Mouse (Mus musculus) brain, embryonic 14.5 days (tissue): ENCODE measurements around the gene Unc5cl.
A peak's percentile ranks its signal among the peaks of the same experiment; 100 is the strongest.

Source experiments
- CTCF ChIP-seq: fragments of 200-500 bp; IDR thresholded peaks from 2 replicates; pipeline ENCODE4 v1.5.1; 2012; ENCODE audit warnings: inconsistent platforms, mild to moderate bottlenecking, moderate library complexity, borderline replicate concordance; ENCODE audit not compliant: insufficient read depth, insufficient read length; ENCODE audit errors: extremely low read depth
- POLR2A ChIP-seq: fragments of 200-500 bp; IDR thresholded peaks from 2 replicates; pipeline ENCODE4 v1.6.1; 2012; ENCODE audit warnings: mild to moderate bottlenecking, inconsistent platforms, borderline replicate concordance; ENCODE audit not compliant: poor library complexity, insufficient read depth, insufficient read length, severe bottlenecking; ENCODE audit errors: extremely low read depth

- TF ChIP-seq CTCF, result no peak
- TF ChIP-seq POLR2A, result peak; percentile 92
These were observed 45.1 kb upstream of the Unc5cl start, which contains the start of the genes Nfya and Oard1 for GRCm38 (mm10) chr17:48409380-48410298.
